Mouse (Mus musculus) olfactory bulb, adult 2 months (tissue): ENCODE data around the gene Lysmd3.

Source experiments
- CTCF ChIP-seq: fragments of 200-500 bp; IDR thresholded peaks from 2 replicates; pipeline ENCODE4 v1.5.1; 2012; ENCODE audit warnings: low read depth, mild to moderate bottlenecking, low read length, moderate library complexity; ENCODE audit not compliant: insufficient read depth
- POLR2A ChIP-seq: fragments of 200-500 bp; IDR thresholded peaks from 2 replicates; pipeline ENCODE4 v1.6.1; 2012; ENCODE audit warnings: mild to moderate bottlenecking, low read depth, low read length, moderate library complexity; ENCODE audit not compliant: insufficient read depth

DNA sequence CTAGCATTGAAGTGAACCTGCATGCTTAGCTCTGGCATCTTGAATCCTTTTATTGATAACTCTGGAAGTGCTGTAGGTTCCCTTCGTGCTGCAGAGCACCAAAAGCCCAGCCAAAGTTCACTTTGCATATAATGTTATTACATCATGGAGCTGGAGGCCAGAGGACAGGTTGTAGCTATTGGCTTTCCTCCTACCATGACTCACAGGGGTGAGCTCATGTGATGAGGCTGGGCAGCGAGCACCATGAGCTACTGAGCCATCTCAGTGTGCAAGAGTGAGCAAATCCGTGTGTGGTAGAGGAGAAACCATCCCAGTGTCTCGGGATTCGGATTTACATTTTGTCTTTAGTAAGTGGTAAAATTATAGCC is 6.9 kb downstream of the Lysmd3 start:
- no peak for TF ChIP-seq POLR2A
- no peak for TF ChIP-seq CTCF
